Mouse (Mus musculus) 3T3-L1 (cell line): Measurements from ENCODE around the gene Zfp281.

Experiments used
- DNase-seq: peaks from one replicate; pipeline ENCODE4 v3.0.0-alpha.2; 2015; ENCODE audit warnings: low read depth, low spot score

The Zfp281 gene

DNA sequence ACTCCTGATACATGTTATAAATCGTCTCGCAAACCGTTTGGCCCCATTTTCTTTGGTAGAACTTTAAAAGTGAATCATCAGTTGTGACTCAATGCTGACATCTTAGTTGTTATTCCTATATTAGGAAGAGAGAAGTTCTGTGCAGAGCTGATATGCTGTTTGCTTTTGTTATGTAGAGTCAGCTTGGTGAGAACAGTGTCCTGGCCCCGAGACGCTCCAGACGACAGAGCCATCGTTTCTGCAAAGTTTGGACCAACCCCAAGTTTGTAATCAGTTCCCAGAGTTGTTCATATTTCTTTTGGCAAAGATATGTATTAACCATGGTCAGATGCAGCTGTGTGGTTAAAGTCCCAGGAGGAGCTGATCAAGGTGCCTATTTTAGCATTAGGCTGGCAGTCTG lies 31.9 kb downstream of the Zfp281 start:
- peak; percentile 82 for DNase-seq

DNA sequence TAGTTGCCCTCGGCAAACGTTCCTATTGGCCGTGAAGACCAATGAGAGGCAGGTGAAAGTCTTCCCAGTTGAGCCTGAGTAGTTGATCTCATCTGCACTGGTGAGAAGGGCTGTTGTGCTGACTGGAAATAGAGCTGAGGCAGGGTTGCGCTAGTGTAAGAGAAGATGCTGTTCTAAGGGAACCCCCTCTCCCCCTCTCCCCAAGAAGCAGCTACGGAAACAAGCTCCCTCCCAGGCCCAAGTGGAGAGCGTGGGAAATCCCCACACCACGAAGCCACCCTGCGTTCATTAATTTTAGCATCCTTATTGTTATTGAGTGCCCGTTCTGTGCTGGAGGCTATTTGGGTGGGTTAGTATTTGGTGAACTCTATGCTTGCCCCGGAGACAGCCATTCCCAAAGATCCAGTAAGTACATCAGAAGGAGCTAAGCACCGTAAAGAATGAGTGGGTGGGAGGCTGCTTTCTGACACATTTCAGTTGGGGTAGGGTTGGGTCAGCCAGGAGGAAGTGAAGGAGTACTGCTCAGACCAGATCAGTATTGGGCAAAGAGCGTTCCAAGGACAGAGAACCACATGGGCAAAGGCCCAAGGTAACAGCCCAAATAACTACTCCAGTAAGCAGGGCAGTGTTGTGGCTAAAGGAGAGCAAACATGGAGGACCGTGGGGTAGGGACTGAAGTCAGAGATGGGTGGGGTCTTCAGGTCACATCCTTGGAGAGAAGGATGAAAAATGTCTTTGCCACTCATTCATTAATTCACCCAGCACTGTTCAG lies 33.9 kb downstream of the Zfp281 start:
- DNase-seq, result no peak

DNA sequence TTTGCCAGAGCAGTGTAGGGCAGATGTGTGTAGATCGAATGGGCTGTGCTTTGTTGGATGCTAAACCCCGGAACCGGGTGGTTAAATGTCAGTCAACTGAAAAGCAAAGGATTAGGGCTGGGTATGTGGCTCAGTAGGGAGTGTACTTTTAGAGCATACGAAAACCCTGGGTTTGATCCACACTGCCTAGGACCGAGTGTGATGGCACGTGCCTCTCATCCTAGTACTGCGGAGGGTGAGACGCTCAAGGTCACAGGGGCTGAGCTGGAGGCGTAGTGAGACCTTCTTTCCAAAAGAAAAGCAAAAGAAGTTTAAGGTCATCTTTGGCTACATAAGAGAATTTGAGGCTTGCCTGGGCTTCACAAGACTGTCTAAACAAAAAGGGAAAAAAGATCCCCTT lies 34.6 kb downstream of the Zfp281 start:
- no peak for DNase-seq

DNA sequence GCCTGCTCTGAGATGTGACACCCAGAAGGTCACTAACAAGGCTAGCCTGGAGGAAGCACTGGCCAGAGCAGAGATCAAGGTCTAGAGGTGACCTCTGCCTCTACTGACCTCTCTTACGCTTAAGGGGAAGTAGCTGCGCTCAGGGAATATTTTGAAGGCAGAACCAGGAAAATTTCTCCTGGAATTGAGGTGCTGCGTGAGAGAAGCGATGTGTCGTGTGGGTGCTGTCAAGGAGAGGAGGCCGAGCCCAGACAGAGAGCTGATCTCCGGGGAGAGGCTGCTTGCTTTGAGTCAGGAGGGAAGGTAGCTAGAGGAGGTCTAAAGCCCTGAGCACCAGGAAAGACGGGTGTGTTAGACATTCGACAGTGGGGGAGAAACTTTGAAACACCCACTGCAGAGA lies 35.2 kb downstream of the Zfp281 start:
- no peak for DNase-seq

DNA sequence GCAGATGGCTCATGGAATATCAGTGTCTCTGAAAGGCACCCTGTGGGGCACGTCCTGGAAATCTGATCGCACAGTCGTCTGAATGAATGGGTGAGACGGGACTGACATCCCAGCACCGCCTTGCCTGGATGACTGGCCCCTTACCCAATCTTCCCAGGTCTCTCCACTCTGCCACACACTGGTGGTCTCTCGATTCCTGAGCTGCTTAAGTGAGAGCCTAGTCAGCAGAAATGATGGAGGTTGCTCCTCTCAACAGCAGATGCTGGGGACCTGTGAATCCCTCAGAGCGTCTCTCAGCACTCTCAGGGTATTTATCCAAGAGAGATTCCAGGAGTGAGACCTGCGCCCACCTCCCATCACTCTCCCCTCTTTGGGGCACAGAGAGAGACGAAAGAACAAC lies 36.8 kb downstream of the Zfp281 start:
- DNase-seq, result no peak

DNA sequence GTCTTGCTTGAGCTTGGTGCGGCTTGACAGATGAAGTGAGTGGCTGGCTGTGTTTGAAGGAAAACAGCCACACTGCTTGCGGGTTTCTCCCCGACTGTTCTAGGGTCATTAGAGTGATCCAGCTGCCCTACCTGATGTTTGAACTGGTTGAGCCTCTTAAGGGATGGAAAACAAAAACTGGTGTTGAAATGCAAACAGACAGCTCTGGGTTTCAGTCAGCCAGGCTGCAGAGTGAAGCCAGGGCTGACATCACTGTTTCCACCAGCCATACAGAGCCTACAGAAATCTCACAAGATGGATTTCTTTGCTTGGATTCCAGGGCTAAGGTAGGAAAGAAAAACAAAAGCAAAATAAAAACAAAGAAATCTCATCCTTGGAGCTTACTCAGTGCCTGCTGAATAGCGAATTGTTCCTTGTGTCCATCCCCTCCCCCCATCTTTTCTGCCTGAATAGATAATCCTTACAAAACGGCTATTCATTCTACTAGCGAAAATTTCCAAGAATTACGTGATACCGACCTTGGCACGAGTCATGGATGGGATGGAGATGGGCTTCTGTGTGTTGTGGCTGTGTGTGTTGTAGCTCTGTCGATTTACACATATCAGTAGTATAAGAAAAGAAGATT lies 37.4 kb downstream of the Zfp281 start:
- DNase-seq, result no peak

DNA sequence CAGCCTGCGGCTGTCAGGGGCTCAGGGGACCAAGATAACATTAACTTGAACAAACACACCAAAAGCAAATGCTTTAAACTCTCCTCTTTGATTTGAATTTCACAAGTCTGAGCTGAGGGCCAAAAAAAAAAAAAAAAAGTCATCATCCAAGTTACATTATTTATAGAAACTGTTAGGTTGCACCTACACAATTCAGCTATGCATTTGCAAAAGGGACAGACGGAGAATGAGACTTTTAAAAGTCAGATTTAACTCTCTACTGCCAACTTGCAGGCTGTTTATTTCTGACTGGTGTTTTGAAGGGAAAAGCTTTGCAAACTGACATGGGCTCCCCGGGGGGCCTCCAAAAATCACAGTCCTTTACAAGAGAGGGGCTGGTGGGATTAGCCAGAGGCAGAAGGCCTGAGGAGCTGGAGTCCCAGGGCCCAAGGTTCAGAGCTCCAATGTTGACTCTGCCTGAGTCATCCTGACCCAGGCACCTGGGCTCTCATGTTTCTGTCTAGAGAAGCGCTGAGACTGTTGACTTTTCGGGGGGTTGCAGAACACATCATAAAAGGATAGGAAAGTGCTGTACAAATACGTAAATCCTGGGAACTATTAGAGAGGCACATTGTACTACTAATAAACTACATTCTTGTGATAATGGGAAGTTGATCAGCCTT lies 40.4 kb downstream of the Zfp281 start:
- peak; percentile 28 for DNase-seq

DNA sequence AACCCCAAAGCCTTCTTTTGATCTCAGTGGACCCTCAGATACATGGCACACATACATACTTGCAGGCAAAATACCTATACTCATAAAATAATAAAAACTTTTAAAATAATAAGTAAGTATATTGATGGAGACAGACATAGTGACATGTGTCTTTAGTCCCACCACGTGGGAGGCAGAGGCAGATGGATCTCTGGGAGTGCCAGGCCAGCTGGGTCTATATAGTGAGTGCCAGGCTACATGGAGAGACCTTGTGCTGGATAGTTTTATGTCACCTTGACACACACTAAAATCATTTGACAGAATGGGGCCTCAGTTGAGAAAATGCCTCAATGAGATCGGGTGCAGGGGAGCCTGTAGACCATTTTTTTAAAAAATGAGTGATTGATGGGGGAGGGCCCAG lies 41.8 kb downstream of the Zfp281 start:
- no peak for DNase-seq

DNA sequence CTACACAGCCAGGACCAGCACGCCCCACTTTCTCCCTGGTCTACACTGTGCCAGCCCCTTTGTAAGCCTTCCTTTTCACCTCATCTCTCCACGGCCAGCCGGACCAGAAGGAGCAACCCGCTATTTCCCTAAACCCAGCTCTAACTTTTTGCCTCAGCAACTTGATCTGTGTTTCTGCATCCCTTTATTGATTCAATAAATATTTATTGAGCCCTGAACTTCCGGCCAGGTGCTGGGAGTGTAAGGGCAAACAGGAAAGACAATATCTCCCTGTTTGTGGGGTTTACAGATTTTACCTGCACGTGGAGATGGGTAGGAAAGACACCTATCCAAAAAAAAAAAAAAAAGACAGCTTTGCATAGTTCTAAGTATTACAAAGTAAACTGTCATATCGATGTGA lies 45.2 kb downstream of the Zfp281 start:
- no peak for DNase-seq

DNA sequence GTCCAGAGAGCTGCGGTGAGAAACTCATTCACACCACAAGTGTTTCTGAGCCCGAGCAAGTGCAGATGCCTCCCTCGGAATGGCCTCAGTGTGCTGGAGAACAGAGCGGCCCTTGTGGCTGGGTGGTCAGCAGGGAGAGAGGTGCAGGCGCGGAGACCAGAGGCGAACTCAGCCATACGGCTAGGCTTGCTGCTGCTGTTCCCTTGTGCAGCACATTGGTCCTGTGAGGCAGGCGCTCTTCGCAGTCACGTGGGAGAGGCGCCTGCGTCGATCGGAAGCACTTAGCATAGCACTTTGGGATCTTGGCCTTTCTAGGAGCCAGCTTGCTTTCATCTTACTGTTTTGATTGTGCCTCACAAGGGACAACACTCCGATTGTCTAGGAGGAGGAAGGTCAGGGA lies 45.7 kb downstream of the Zfp281 start:
- DNase-seq, result no peak

DNA sequence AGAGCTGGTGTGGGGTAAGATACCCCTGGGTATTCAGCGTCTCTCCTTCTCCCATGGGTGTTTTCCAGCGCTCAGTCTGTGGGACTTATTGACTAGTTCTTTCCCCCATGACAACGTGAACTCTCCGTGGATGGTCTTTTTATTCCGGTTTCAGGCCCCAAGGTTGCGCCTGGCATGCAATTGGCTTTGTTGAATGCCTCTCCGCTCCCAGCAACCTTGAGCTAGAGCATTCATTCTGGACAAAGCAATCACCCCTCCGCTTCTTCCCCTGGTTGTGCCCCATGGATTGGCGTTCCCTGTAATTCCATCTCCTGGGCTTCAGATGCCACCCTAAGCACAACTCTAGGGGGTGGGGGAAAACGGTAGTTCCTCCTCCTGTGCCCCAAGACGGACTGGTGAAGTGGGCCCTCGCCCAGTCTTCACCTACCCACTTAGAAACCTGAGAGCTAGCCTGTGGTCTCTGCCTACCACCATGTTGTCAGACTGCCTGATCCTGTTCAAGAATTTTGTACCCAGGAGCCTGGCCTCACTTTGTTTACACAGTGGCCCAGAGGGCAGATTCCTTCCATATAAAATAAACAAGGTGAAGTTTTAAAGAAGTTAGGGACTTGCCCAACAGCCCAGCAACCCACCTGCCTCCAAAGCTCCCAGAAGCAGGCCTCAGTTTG lies 47.2 kb downstream of the Zfp281 start:
- no peak for DNase-seq

DNA sequence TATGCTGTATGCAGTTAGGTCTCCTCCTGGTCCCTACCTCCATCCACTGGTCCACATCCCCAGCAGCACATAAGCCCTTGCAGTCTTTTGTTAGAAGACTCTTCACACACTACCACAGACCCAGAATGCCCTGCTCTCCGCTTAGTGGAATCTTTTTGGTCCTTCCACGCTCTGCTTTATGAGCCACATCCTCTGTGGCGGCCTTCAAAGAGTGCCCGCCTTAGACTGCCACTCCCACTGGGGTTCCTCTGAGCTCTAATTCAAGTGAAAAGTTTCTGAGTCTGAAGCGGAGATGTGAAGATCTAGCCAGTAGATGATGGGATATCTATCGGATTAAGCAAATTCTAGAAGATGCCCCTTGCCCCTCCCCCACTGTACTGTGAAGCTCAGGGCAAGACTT lies 47.9 kb downstream of the Zfp281 start:
- DNase-seq, result no peak

DNA sequence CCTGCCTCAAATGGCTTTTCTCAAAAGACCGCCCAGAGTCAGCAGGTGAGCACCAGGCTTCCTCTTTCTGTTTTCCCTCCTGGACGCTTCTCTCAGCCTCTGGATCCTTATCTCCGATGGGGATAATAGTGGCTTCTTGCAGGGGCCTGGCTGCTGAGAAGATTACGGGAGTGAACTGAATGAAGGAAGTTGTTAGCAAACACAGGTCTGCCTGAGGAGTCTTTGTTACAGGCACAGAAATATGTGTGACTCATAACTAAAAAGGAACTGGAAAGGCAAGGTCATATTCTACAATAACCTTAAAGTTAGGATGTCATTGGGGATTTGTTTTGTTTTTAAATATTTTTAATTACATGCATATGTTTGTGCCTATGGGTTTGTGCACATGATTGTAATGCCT lies 48.6 kb downstream of the Zfp281 start:
- no peak for DNase-seq

DNA sequence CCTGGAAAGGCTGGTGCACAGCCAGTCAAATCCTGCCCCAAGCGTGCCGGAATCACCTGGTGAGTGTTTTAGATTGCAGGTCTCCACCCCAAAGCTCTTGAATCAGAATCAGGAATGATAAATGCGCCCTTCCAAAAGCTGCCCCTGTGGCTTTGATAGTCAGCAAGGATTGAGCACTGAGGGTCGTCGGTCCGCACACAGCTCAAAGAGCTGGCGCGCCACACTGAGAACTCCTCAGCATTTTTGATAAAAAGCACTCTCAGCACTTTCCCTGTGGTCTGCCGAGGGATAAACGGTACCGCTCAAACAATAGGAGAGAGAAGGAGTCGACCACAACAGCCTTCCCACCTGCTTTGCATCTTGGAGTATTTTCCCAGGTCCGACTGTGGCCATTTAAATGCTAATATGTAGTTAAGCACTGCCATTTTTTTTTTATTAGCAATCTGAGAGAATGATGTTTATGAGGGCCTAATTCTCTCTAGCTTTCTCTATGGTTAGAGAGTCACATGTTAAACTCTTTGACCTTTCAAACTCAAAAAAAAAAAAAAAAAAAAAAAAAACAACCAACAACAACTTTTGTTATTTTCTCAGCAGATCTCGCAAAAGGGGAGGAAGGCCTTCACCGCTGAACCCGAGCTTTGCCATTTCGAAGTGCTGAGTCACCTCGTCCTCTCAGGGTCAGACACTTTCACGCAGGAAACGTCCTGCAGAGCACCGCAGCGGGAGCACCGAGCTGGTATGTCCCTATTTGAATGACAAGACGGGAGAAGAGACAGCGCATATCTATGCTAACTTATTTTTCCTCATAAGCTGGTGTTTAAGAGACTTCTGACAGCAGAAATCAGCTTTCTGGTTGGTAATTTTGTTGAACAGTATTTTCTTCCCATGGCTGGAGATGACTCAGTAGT lies 50.1 kb downstream of the Zfp281 start:
- DNase-seq, result no peak

DNA sequence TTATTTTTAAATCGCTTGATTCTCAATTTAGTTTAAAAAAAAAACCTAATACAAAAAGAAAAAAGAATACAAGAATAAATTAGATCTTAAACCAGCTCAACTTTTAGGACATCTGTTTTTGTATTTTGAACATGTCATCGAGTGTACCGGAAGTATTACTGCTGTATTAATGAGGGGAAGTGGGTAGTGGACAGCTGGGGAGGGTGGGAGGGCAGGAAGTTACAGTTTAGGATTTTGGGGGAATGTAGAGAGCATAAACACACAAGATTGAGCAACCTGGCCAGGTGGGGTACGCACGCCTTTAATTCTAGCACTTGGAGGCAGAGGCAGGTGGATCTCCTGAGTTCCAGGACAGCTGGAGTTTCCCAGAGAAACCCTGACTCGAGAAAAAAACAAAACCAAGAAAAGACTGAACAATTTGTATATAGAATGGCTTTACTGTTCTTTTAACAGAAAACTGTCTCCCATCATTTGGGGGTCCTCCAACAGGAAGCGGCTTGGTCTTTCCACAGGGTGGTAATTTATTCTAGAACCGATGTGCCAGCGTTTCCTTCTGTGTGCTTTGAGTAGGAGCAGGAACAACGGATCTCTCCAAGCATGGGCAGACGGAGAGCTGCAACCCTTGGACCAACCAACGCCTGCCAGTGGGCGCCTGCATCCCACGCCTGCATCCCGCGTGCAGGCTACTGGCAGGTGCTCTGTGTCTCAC lies 51.2 kb downstream of the Zfp281 start:
- no peak for DNase-seq

DNA sequence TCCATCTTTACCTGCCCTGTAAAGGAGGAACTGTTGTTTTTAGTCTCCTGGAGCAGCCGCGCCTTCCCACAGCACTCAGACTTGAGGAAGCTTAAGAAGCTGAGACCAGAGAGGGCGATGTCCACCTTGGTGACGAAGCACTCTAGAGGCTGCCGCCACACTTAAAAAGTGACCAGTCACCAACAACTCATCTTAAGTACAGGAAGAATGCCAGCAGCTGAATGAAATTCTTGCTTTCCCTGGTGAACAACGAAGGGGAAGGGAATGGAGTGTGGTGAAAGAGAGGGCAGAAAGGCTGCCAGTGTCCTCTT lies 51.7 kb downstream of the Zfp281 start:
- no peak for DNase-seq

DNA sequence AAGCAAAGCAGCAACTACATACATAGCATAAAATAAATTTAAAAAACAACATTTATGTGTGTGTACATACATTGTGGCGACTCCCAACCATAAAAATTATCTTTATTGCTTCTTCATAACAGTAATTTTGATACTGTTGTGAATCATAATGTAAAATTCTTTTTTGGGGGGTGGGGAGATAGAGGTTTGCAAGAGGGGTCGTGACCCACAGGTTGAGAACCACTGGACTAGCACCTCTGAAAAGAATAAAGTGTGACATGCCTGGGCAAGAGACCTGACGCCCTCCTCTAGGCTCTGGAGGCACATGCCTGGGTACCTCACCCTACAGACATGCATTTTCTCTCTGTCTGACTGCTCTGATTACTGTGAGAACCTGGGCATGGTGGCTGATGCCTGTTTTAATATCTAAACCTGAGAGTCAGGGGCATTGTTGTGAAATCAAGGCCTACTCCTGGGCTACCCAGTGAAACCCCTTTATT lies 53.2 kb downstream of the Zfp281 start:
- DNase-seq, result no peak

DNA sequence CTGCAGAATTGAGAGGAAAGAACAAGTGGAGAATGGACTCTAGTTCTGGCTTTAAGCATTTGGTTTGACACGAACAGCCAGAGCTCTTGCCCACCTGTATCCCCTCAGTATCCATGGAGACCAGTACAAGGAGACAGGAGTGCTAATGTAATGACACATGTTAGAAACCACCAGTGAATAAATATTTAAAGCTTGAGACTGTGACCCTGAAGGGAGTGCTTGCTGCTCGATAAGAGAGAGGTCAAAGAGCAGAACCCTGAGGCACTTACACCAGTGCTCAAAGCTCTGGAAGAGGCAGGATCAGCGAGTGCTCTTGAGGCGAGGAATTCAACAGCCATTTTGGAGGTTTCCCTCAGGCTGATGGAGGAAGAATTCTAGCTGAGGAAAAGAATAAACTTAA lies 54.1 kb downstream of the Zfp281 start:
- no peak for DNase-seq
